Mouse (Mus musculus): ENCODE measurements around the gene Adra1b.

DNA sequence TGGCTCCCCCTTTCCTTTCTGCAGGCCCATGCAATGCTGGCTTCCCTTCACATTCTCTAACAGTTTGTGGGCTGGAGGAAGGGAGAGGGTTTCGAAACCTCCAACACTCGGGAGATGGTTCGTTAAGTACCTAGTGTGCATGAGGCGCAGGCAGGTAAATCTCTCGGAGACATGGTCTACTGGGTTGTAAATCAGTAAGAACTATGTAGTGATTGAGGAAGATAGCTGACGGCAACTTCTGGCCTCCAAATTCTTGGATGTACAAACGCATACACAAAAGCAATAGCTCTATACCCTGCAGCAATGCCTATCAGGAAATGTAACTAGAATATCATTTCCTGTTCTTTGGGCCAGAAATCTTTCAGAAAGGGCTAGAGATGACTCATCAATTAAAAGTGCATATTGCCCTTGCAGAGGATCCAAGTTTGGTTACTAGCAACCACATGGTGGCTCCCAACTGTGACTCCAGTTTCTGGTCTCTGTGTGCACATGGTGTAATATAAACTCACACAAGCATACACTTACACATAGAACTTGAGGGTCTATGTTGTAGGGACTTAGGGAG lies 172.2 kb downstream of the Adra1b start:
- no peak for TF ChIP-seq CTCF (IDR thresholded peaks at IDR 0.05; ENCODE audit: borderline replicate concordance, control insufficient read depth, extremely low read depth, insufficient read depth, low read length, poor library complexity)
- TF ChIP-seq POLR2A (IDR thresholded peaks at IDR 0.05; ENCODE audit: control insufficient read depth, extremely low read depth, insufficient read depth, low read length, poor library complexity): no peak

Data from thymus, adult 2 months (tissue).